Mouse (Mus musculus) neural tube, embryonic 11.5 days (tissue): ENCODE data around the gene Srpr. TPM values are rescaled to one million over a fixed set of nuclear protein-coding genes. Genes with fewer than 3 reads are reported as not detected.

Source experiments
- ATAC-seq: fragments of 200-750 bp; cut with Nextera tagmentation; 2 replicates; pipeline ENCODE4 v1.8.0; 2017; ENCODE audit warnings: moderate number of reproducible peaks, mild to moderate bottlenecking, moderate TSS enrichment, moderate library complexity; ENCODE audit not compliant: insufficient read depth, low FRiP score, low TSS enrichment
- DNase-seq: peaks from one replicate; pipeline ENCODE4 v3.0.0-alpha.2; 2015; ENCODE audit warnings: low spot score
- H3K27ac ChIP-seq: fragments of 300-500 bp; sonication (generic); 2 replicates; pipeline ENCODE4 v1.5.1; 2014; ENCODE audit warnings: low read depth, mild to moderate bottlenecking, low read length
- H3K27me3 ChIP-seq: fragments of 300-500 bp; sonication (generic); 2 replicates; pipeline ENCODE4 v1.6.1; 2014; ENCODE audit warnings: mild to moderate bottlenecking, low read length, mixed read lengths; ENCODE audit not compliant: control insufficient read depth, insufficient read depth
- H3K36me3 ChIP-seq: fragments of 300-500 bp; sonication (generic); 2 replicates; pipeline ENCODE4 v1.6.1; 2014; ENCODE audit warnings: mild to moderate bottlenecking, low read length, moderate library complexity, mixed read lengths; ENCODE audit not compliant: control insufficient read depth, insufficient read depth
- H3K4me1 ChIP-seq: fragments of 300-500 bp; sonication (generic); 2 replicates; pipeline ENCODE4 v1.6.1; 2014; ENCODE audit warnings: low read length, mixed read lengths; ENCODE audit not compliant: control insufficient read depth, insufficient read depth
- H3K4me2 ChIP-seq: fragments of 300-500 bp; sonication (generic); 2 replicates; pipeline ENCODE4 v1.6.1; 2014; ENCODE audit warnings: low read depth, mild to moderate bottlenecking, moderate library complexity
- H3K4me3 ChIP-seq: fragments of 300-500 bp; sonication (generic); 2 replicates; pipeline ENCODE4 v1.5.1; 2014; ENCODE audit warnings: low read depth, low read length
- H3K9ac ChIP-seq: fragments of 300-500 bp; sonication (generic); 2 replicates; pipeline ENCODE4 v1.6.1; 2014; ENCODE audit warnings: mild to moderate bottlenecking, low read length
- H3K9me3 ChIP-seq: fragments of 300-500 bp; sonication (generic); 2 replicates; pipeline ENCODE4 v1.6.1; 2016; ENCODE audit warnings: low read length; ENCODE audit not compliant: control insufficient read depth
- WGBS: fragments of 180-500 bp; shearing (Covaris S2); extraction: QIAGEN DNeasy Blood & Tissue Kit; methylation state at CpG from one replicate; pipeline ENCODE4 v1.1.7; 2014; 5-methylcytosine and 5-hydroxymethylcytosine counted together
- polyA plus RNA-seq: library from polyadenylated mRNA; unstranded; fragments of >200 nt; fragmentation: Nextera tagmentation; extraction: Ambion mirVana; gene quantifications from 2 replicates; pipeline ENCODE4 v1.2.1, GENCODE M21; 2014

Gene Srpr
- 102 and 105 TPM in 2 replicates for polyA plus RNA-seq

DNA sequence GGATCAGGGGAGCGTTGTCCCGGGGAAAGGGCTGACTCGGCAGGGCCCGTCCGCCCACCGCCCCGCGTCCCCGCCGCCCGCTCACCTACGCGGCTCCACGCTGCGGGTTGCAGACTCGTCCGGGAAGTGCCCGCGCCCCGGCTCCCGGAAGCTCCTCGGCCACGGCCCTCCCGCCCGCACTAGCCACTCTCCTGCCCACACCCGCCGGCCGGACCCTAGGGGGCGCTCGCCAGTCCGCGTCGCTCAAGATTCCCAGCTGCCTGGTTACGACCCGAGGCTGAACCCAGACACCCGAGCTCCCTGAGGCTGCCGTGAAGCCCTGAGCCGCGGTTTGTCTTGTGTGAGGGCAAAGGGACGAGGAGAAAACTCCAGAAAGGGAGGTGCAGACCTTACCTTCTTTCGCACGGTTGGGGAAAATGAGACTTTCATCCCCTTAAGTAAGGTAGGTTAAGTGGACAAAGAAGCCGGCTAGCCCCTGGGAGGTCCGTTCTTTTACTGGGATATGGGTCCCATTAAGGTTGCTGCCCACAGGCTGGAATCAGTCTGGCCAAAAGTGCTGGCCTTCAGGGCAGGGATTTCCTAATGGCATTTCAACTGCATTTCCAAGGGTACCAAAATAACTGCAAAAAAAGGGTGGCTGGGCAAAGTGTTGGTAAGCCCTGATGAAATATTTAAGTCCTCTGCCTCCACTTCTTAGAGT lies at the start of gene Srpr, which contains the start of gene Tirap:
TSS of gene Srpr (plus strand) at position 404 of the 700 bp plus-strand sequence.
TSS of gene Tirap (minus strand) at position 520 of the 700 bp plus-strand sequence.
- H3K4me3 ChIP-seq, result peak within 1 kb of the TSS; percentile 63
- no peaks in the 10 kb centered on the region for H3K9me3 ChIP-seq
- peaks cover 2% of the 10 kb centered on the region; the same call in 1 of the 2 replicates for H3K36me3 ChIP-seq
- under 1% methylated on average over 26 of the region's 44 CpGs for WGBS
- no peaks in the 10 kb centered on the region for H3K27me3 ChIP-seq
- peak within 1 kb of the TSS; percentile 29; the same call in 1 of the 2 replicates for H3K27ac ChIP-seq
- DNase-seq (peak; percentile 94), ATAC-seq (peak; percentile 96)
- H3K9ac ChIP-seq, result peak within 1 kb of the TSS; percentile 84
- H3K4me2 ChIP-seq, result peak within 1 kb of the TSS; percentile 66
- H3K4me1 ChIP-seq, result no peaks in the 10 kb centered on the region; the same call in 1 of the 2 replicates

DNA sequence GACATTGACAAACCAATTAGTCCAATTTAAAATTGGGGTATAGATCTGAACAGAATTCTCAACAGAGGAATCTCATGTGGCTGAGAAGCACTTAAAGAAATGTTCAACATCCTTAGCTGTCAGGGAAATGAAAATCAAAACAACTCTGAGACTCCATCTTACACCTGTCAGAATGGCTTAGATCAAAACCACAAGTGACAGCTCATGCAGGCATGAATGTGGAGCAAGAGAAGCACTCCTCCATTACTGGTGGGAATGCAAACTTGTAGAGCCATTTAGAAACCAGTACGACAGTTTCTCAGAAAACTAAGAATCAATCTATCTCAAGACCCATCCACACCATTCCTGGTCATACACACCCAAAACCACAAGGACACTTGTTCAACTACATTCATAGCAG lies 47.1 kb upstream of the Srpr start:
- no peaks in the 10 kb centered on the region for H3K36me3 ChIP-seq
- ATAC-seq, result no peak
- H3K4me3 ChIP-seq, result no peak overlapping the region
- no peak overlapping the region for H3K9ac ChIP-seq
- no peak overlapping the region for H3K4me2 ChIP-seq
- no peaks in the 10 kb centered on the region for H3K9me3 ChIP-seq
- no peak for DNase-seq
- H3K27ac ChIP-seq, result no peak overlapping the region
- WGBS, result 97% methylated on average over 1 of the region's 1 CpGs
- H3K27me3 ChIP-seq, result no peaks in the 10 kb centered on the region
- no peaks in the 10 kb centered on the region for H3K4me1 ChIP-seq

DNA sequence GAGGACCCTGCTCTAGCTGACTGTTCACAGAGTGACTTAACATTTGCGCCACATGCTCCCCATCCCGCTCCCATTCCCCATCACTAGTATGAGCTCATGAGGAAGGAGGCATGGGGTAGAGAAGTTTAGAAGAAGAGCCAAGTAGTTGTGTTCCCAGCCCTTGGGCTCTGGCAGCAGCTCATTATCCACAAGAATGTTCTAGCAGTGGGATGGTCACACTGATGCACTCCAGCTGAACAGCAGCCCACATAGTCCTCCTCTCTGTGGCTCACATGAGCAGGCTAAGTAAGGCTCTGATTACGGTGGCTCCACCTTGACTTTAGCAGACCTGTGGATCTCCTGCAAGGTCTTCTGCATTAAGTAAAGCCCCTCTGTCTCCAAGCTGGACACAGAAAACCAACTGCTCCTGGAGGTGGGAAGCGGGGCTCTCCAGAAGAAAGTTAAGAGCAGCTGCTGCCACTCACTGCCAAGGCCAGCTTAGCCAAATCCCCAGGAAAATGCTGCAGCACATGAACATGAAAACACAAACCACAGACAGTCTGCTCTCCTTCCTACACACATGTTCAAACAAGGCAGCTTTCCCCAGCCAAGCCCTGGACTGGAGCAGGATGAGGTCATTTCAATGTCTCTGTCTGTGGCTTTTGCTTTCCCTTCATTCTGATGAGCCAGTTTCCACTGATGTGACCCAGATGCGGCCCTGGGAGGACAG lies 43.8 kb upstream of the Srpr start:
- no peak for DNase-seq
- no peaks in the 10 kb centered on the region for H3K36me3 ChIP-seq
- no peaks in the 10 kb centered on the region for H3K4me1 ChIP-seq
- no peaks in the 10 kb centered on the region for H3K9me3 ChIP-seq
- H3K27me3 ChIP-seq, result no peaks in the 10 kb centered on the region
- no peak overlapping the region for H3K4me3 ChIP-seq
- WGBS, result 89% methylated on average over 5 of the region's 5 CpGs
- no peak overlapping the region for H3K4me2 ChIP-seq
- no peak overlapping the region for H3K27ac ChIP-seq
- ATAC-seq, result no peak
- no peak overlapping the region for H3K9ac ChIP-seq

- Histone ChIP-seq H3K9me3 (no peaks in the 10 kb centered on the region), H3K4me1 (no peaks in the 10 kb centered on the region), H3K4me2 (no peak overlapping the region), H3K27me3 (no peaks in the 10 kb centered on the region), H3K9ac (no peak overlapping the region), H3K36me3 (no peaks in the 10 kb centered on the region), H3K4me3 (no peak overlapping the region), H3K27ac (no peak overlapping the region)
- no peak for DNase-seq
- WGBS, result 90% methylated on average over 4 of the region's 4 CpGs
- no peak for ATAC-seq
Observed at GRCm38 (mm10) chr9:35156862-35157261, 43.1 kb upstream of the Srpr start.

DNA sequence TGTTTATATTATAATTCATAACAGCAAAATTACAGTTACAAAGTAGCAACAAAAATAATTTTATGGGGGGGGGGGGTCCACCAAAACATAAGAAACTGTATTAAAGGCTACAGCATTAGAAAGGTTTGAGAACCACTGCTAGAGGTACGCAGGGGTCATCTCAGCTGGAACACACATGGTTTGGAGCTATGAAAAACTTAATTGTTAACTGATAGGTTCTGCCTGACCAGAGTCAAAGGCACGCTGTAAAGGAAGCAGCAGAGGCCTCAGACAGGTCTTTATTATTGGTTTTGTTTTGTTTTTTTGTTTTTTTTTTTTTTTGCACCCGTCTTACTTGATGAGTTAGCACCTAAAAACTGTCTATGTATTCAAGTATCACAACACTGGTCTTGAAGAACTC lies 41.5 kb upstream of the Srpr start:
- Histone ChIP-seq H3K4me3 (no peak overlapping the region), H3K4me2 (no peak overlapping the region), H3K36me3 (no peaks in the 10 kb centered on the region), H3K9me3 (no peaks in the 10 kb centered on the region), H3K27me3 (no peaks in the 10 kb centered on the region), H3K27ac (no peak overlapping the region), H3K9ac (no peak overlapping the region), H3K4me1 (no peaks in the 10 kb centered on the region)
- no peak for ATAC-seq
- no peak for DNase-seq
- 87% methylated on average over 3 of the region's 3 CpGs for WGBS

GRCm38 (mm10) chr9:35160662-35161061 lies 39.3 kb upstream of the Srpr start:
- DNase-seq (no peak), ATAC-seq (no peak)
- Histone ChIP-seq H3K4me3 (no peak overlapping the region), H3K9me3 (no peaks in the 10 kb centered on the region), H3K27me3 (no peaks in the 10 kb centered on the region), H3K9ac (no peak overlapping the region), H3K4me1 (no peaks in the 10 kb centered on the region), H3K36me3 (no peaks in the 10 kb centered on the region), H3K4me2 (no peak overlapping the region), H3K27ac (no peak overlapping the region)
- WGBS, result 82% methylated on average over 2 of the region's 2 CpGs

- Histone ChIP-seq H3K9ac (no peak overlapping the region), H3K4me3 (no peak overlapping the region), H3K4me2 (no peak overlapping the region), H3K4me1 (no peaks in the 10 kb centered on the region), H3K27me3 (no peaks in the 10 kb centered on the region), H3K9me3 (no peaks in the 10 kb centered on the region), H3K27ac (no peak overlapping the region), H3K36me3 (no peaks in the 10 kb centered on the region)
- ATAC-seq, result no peak
- no peak for DNase-seq
- WGBS, result 91% methylated on average over 7 of the region's 7 CpGs
Observed at GRCm38 (mm10) chr9:35161721-35162120, 38.3 kb upstream of the Srpr start.

DNA sequence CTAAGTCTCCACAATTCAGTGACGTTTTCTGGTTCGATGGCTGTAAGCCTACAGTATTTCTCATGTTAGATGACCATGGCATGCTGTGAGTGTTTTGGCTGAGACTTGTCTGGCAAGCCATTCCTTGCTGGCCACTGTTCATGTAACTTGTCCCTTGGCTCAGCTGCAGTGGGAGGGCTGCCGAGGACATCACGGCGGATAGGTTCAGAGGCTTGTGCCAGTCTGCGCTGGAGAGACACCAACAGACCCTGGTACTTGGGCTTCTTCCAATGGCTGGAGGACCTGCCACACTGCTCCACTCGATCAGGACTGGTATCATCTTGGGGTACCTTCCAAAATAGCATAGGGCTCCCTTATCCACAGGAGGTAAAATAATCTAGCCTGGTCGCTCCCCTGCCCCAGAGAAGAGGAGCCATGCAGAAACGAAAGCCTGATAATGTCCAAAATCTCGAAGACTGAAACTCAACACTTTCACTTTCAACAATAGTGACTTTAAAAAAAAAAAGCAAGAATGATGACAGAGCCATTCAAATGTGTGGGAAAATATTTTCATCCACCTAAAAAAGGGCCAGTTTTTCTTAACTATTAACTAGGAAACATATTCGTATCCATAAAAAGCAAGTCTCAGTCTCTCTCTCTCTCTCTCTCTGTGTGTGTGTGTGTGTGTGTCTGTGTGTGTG lies 36.8 kb upstream of the Srpr start:
- no peak for ATAC-seq
- 93% methylated on average over 11 of the region's 11 CpGs for WGBS

More for the DNA sequence above, 36.8 kb upstream of the Srpr start:
- Histone ChIP-seq H3K4me2 (no peak overlapping the region), H3K4me3 (no peak overlapping the region), H3K9me3 (no peaks in the 10 kb centered on the region), H3K9ac (no peak overlapping the region), H3K36me3 (no peaks in the 10 kb centered on the region), H3K27ac (no peak overlapping the region), H3K27me3 (no peaks in the 10 kb centered on the region), H3K4me1 (0 out of 2 replicates have a peak, but pooled peaks cover 2% of the 10 kb centered on the region)
- no peak for DNase-seq
